Mouse (Mus musculus) ES-E14 (cell line): ENCODE measurements at regions not wholly inside any gene's neighbourhood (a gene's known extent, or its start where the extent isn't known, plus 50 kb on each side); places are given as distances from the start of the nearest gene placed in this dataset.
A peak's percentile ranks its signal among the peaks of the same experiment; 100 is the strongest.

ENCODE experiments used
- DNase-seq: peaks from one replicate; pipeline ENCODE4 v3.0.0-alpha.2; 2013; ENCODE audit warnings: low read depth, low spot score
- H3K27ac ChIP-seq: 2 replicates; pipeline ENCODE4 v1.5.1; 2012; ENCODE audit warnings: low read depth, mild to moderate bottlenecking, low read length, moderate library complexity, mixed read lengths; ENCODE audit not compliant: poor library complexity, insufficient read depth, severe bottlenecking
- H3K36me3 ChIP-seq: 2 replicates; pipeline ENCODE4 v1.6.1; 2012; ENCODE audit warnings: mild to moderate bottlenecking, low read length, moderate library complexity, mixed read lengths; ENCODE audit not compliant: control insufficient read depth, poor library complexity, insufficient read depth, severe bottlenecking
- H3K4me1 ChIP-seq, 2 experiments: fragments of 150-350 bp in 1 of 2; sonication (generic) in 1 of 2; 2 replicates each; pipeline ENCODE4 v1.6.1; 2012; ENCODE audit warnings: low read length in 2 of 2, mild to moderate bottlenecking in 1 of 2, mixed read lengths in 1 of 2; ENCODE audit not compliant: control insufficient read depth in 2 of 2, insufficient read depth in 2 of 2, poor library complexity in 1 of 2
- H3K4me3 ChIP-seq, 2 experiments: fragments of 150-350 bp in 1 of 2; sonication (generic) in 1 of 2; 2 replicates each; pipeline ENCODE4 v1.5.1; 2012; ENCODE audit warnings: low read length in 2 of 2, low read depth in 1 of 2, mild to moderate bottlenecking in 1 of 2, mixed read lengths in 1 of 2; ENCODE audit not compliant: insufficient read depth in 1 of 2, poor library complexity in 1 of 2, severe bottlenecking in 1 of 2
- H3K9ac ChIP-seq: 2 replicates; pipeline ENCODE4 v1.6.1; 2012; ENCODE audit warnings: low read depth, mild to moderate bottlenecking, low read length, mixed read lengths; ENCODE audit not compliant: poor library complexity, insufficient read depth, severe bottlenecking
- H3K9me3 ChIP-seq: fragments of 150-350 bp; sonication (generic); 2 replicates; pipeline ENCODE4 v1.6.1; 2012; ENCODE audit warnings: low read depth, mild to moderate bottlenecking, low read length; ENCODE audit not compliant: control insufficient read depth, insufficient read depth
- CHD2 ChIP-seq: IDR thresholded peaks from 2 replicates; pipeline ENCODE4 v1.6.1; 2014; ENCODE audit warnings: mild to moderate bottlenecking, low read depth, low read length, inconsistent platforms
- HCFC1 ChIP-seq: IDR thresholded peaks from 2 replicates; pipeline ENCODE4 v1.6.1; 2012; ENCODE audit warnings: low read length, inconsistent platforms, borderline replicate concordance; ENCODE audit not compliant: insufficient read depth
- MAFK ChIP-seq: IDR thresholded peaks from 2 replicates; pipeline ENCODE4 v1.6.1; 2014; ENCODE audit warnings: mild to moderate bottlenecking, low read depth, low read length, inconsistent platforms; ENCODE audit not compliant: insufficient read depth
- ZC3H11A ChIP-seq: IDR thresholded peaks from 2 replicates; pipeline ENCODE4 v1.6.1; 2012; ENCODE audit warnings: low read depth, mild to moderate bottlenecking, inconsistent platforms, low read length, borderline replicate concordance
- ZNF384 ChIP-seq: IDR thresholded peaks from 2 replicates; pipeline ENCODE4 v1.6.1; 2012; ENCODE audit warnings: low read depth, low read length, inconsistent platforms
- in situ Hi-C, 2 experiments: fragments of 600-800 bp; cut with MboI; formaldehyde crosslinking; loops; one replicate each; pipeline ENCODE4 v1.15.1; 2025; ENCODE audit warnings: low sequenced_read_pairs in 2 of 2, inconsistent platforms in 1 of 2; ENCODE audit not compliant: unreplicated experiment in 2 of 2

GRCm38 (mm10) chr6:117653886-117654425, 187.0 kb upstream of the Zfp637 start:
- DNase-seq = no peak
- TF ChIP-seq HCFC1 (no peak), ZNF384 (no peak), MAFK (no peak), CHD2 (no peak), ZC3H11A (no peak)
- Histone ChIP-seq H3K4me1 (no peaks in the 10 kb centered on the region), H3K9me3 (no peaks in the 10 kb centered on the region), H3K9ac (no peak overlapping the region), H3K4me3 (no peak overlapping the region), H3K27ac (no peak overlapping the region), H3K36me3 (no peaks in the 10 kb centered on the region)
- in situ Hi-C loops = loop anchor here in 1 of 2 experiments (25.0 kb wide), 1 partner anchor 183 kb away; the partner anchor contains the start of gene Zfp637

DNA sequence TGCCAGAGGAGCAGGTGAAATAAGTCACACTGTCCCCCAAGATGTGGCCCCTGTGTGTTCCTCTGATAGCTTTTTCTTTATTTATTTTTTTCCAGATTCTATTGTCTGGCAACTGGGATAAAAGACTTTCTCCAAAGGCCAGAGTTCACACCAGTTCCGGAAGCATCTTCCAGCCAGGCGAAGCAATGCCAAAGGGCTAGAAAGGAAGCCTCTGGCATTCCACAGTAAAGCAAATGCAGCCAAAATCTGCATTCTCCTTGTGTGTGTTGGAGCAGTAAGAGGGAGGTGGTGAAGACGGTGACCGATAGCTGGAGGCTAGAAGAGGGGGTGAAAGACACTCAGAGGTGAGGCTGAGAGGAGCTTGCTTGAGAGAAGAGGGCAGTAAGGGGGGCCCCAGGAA, 185.0 kb upstream of the Zfp637 start:
- TF ChIP-seq MAFK (no peak), ZNF384 (no peak), CHD2 (no peak), ZC3H11A (no peak), HCFC1 (no peak)
- H3K9ac ChIP-seq = no peak overlapping the region
- H3K9me3 ChIP-seq = no peaks in the 10 kb centered on the region
- no peak overlapping the region for H3K4me3 ChIP-seq
- H3K36me3 ChIP-seq = no peaks in the 10 kb centered on the region
- in situ Hi-C loops = loop anchor here in 1 of 2 experiments (25.0 kb wide), 1 partner anchor 181 kb away; the partner anchor contains the start of gene Zfp637
- no peak for DNase-seq
- no peaks in the 10 kb centered on the region for H3K4me1 ChIP-seq
- H3K27ac ChIP-seq = no peak overlapping the region

DNA sequence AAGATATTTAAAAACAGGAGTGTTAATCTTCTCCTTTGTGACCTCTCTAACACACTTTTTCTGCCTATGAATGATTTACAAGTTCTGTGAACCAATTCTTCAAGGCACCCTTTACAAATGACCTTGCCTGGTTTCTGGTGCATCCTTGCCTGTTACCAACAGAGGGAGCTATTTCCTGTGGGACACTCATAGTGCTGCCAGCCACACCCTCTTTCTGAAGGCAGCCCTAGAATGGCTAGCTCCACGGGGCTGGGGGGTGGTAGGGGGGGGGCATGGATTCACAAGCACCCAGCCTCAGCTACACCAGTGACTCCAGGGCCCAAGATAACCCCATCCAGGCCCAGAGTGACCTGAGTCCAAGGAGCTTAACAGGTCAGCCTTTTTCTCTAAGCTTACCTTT, 180.4 kb upstream of the Zfp637 start:
- H3K9ac ChIP-seq = no peak overlapping the region
- no peaks in the 10 kb centered on the region for H3K4me1 ChIP-seq
- H3K27ac ChIP-seq = no peak overlapping the region
- H3K36me3 ChIP-seq = no peaks in the 10 kb centered on the region
- peak; percentile 11; the same call in 1 of the 2 replicates for TF ChIP-seq ZC3H11A
- no peak for TF ChIP-seq MAFK
- no peak for TF ChIP-seq ZNF384
- no peak for TF ChIP-seq CHD2
- in situ Hi-C loops = loop anchor here in 1 of 2 experiments (25.0 kb wide), 1 partner anchor 177 kb away; the partner anchor contains the start of gene Zfp637
- no peaks in the 10 kb centered on the region for H3K9me3 ChIP-seq
- H3K4me3 ChIP-seq = no peak overlapping the region
- peak; percentile 48 for DNase-seq

GRCm38 (mm10) chr6:117662635-117663034, 178.3 kb upstream of the Zfp637 start:
- no peak for DNase-seq
- TF ChIP-seq CHD2 = no peak
- no peak for TF ChIP-seq ZC3H11A
- TF ChIP-seq ZNF384 = no peak
- no peak for TF ChIP-seq HCFC1
- TF ChIP-seq MAFK = no peak
- H3K9me3 ChIP-seq = no peaks in the 10 kb centered on the region
- in situ Hi-C loops = loop anchor here in 1 of 2 experiments (25.0 kb wide), 1 partner anchor 175 kb away; the partner anchor contains the start of gene Zfp637
- H3K9ac ChIP-seq = no peak overlapping the region
- no peaks in the 10 kb centered on the region for H3K4me1 ChIP-seq
- no peak overlapping the region for H3K27ac ChIP-seq
- H3K36me3 ChIP-seq = no peaks in the 10 kb centered on the region
- H3K4me3 ChIP-seq = no peak overlapping the region

GRCm38 (mm10) chr6:117670337-117670736, 170.6 kb upstream of the Zfp637 start:
- in situ Hi-C loops = loop anchor here in 1 of 2 experiments (25.0 kb wide), 1 partner anchor 167 kb away; the partner anchor contains the start of gene Zfp637
- no peaks in the 10 kb centered on the region for H3K9me3 ChIP-seq
- no peaks in the 10 kb centered on the region for H3K4me1 ChIP-seq
- no peaks in the 10 kb centered on the region for H3K36me3 ChIP-seq
- no peak for TF ChIP-seq ZNF384
- TF ChIP-seq ZC3H11A = no peak
- TF ChIP-seq HCFC1 = no peak
- no peak for TF ChIP-seq MAFK
- no peak for TF ChIP-seq CHD2
- H3K9ac ChIP-seq = no peak overlapping the region
- no peak for DNase-seq
- H3K4me3 ChIP-seq = no peak overlapping the region
- no peak overlapping the region for H3K27ac ChIP-seq
